Mouse (Mus musculus) C2C12 (cell line): ENCODE measurements around the gene Abcc3.

Source experiments
- CEBPB ChIP-seq: IDR thresholded peaks from one replicate; pipeline ENCODE4 v1.6.1; 2011; ENCODE audit warnings: low read depth, mild to moderate bottlenecking, control low read depth, moderate library complexity
- CTCF ChIP-seq: IDR thresholded peaks from one replicate; pipeline ENCODE4 v1.5.1; 2011; ENCODE audit not compliant: control insufficient read depth, insufficient read depth, insufficient read length
- MAX ChIP-seq: IDR thresholded peaks from one replicate; pipeline ENCODE4 v1.6.1; 2011; ENCODE audit warnings: mild to moderate bottlenecking, control low read depth
- MYOD1 ChIP-seq: IDR thresholded peaks from one replicate; pipeline ENCODE4 v1.6.1; 2011; ENCODE audit warnings: low read depth; ENCODE audit not compliant: control insufficient read depth, insufficient read length
- MYOG ChIP-seq: IDR thresholded peaks from one replicate; pipeline ENCODE4 v1.6.1; 2011; ENCODE audit not compliant: control insufficient read depth, insufficient read length; ENCODE audit errors: extremely low read depth
- USF1 ChIP-seq: IDR thresholded peaks from one replicate; pipeline ENCODE4 v1.6.1; 2011; ENCODE audit warnings: low read depth, mild to moderate bottlenecking, control low read depth, moderate library complexity

GRCm38 (mm10) chr11:94347063-94347575, 45.7 kb downstream of the Abcc3 start:
- TF ChIP-seq CTCF, result no peak
- no peak for TF ChIP-seq USF1
- no peak for TF ChIP-seq CEBPB
- no peak for TF ChIP-seq MAX
- no peak for TF ChIP-seq MYOG
- TF ChIP-seq MYOD1, result no peak
